Mouse (Mus musculus) liver, adult (tissue): ENCODE results near the gene Zbtb40.

Experiments used
- GATA4 ChIP-seq: IDR thresholded peaks from 2 replicates; pipeline ENCODE4 v1.6.1; 2014; ENCODE audit warnings: mild to moderate bottlenecking, low read length; ENCODE audit not compliant: insufficient replicate concordance

Gene Zbtb40

GRCm38 (mm10) chr4:137043799-137044198, 4.8 kb downstream of the Zbtb40 start:
- no peak for TF ChIP-seq GATA4

GRCm38 (mm10) chr4:137042039-137042438, 6.6 kb downstream of the Zbtb40 start:
- no peak for TF ChIP-seq GATA4

- TF ChIP-seq GATA4: no peak
Observed at GRCm38 (mm10) chr4:137041161-137041621, 7.4 kb downstream of the Zbtb40 start.

- no peak for TF ChIP-seq GATA4
Observed at GRCm38 (mm10) chr4:137039441-137039840, 9.2 kb downstream of the Zbtb40 start.

- no peak for TF ChIP-seq GATA4
Observed at GRCm38 (mm10) chr4:137038501-137038900, 10.1 kb downstream of the Zbtb40 start.

- TF ChIP-seq GATA4: no peak
Observed at GRCm38 (mm10) chr4:137038096-137038495, 10.5 kb downstream of the Zbtb40 start.

DNA sequence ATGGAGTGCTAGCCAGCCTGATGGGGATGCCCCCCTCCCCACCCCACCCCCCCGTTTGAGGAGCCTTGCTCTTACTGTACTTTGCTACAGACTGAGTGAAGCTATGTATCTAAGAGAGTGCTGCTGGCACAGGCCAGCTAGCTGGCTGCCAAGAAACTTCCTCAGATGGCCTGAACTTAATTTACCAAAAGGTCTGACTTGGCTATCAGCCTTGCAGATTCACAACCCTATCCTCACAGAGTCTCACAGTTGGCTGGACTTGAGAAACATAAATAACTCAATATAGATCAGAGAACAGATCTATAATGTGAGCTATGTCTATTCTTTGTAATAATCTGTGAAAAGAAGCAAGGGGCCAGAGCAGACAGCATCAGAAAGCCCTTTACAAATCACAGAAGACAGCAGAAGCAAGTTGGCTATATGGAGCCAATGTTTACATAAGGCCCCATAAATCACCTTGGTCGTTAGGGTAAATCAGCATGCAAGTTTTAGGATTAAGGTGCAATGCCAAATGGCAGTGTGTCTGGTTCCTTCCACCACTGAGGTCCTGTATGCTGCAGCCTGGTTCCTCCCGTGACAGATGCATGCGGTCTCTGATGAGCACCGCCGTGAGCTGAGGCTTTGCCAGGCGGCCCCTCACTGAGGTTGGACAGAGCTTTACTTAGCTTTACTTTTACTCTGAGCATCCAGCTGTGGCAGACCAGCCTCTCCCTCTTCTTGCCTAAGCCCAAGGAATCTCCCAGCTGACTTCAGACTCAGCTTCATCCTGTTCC, 15.3 kb downstream of the Zbtb40 start:
- TF ChIP-seq GATA4: no peak

DNA sequence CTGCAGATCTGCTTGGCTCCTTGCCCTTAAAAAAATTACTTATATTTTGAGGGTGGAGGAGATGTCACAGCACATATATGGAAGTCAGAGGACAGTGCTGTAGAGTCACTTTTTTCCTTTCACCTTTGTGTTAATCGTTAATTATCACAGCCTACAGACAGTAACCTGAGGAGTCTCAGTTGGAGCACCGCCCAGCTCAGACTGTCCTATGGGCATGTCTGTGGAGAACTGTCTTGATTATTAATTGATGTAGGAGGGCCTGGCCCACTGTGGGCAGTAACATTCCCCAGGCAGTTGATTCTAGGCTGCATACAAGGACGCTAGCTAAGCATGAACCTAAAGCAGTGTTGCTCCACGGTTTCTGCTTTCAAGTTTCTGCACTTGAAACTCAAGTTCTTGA, 16.1 kb downstream of the Zbtb40 start:
- no peak for TF ChIP-seq GATA4

DNA sequence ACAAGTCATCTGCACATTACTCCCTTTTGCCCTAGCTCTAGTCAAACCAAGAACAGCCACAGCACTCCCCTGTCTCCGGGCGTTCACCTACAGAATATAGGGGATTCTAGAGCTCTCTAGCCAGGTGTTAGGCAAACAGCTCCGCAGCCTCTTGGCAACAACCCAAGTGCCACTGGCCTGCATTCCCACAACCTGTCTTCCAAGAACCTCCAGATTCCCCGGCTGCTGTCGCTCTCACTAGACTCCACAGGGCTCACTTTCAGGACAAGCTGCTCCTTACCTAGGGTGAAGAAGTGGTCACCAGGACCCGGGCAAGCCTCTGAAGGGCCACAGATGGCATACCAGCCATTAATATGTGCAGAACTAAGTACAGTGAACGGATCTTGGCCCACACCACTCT, 17.3 kb downstream of the Zbtb40 start:
- TF ChIP-seq GATA4: no peak

DNA sequence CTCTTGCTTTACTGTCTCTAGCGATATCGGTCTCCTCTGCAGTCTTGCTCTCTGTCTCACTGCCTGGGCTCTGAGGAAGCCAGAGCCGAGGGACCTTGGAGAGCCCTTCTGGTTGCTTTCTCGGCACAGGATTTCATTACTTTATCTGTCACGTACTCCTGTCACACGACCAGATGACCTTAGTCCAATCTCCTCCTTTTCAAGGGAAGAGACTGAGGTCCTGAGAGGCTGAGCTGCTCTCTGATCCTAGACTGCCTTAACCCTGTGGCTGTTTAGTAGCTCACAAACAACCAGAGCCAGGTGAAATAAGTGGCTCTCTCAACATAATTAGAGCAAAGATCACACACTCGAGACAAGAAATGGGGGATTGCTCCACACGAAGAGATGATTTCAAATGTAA, 19.3 kb downstream of the Zbtb40 start:
- no peak for TF ChIP-seq GATA4

GRCm38 (mm10) chr4:137027051-137027450, 21.6 kb downstream of the Zbtb40 start:
- TF ChIP-seq GATA4: no peak

DNA sequence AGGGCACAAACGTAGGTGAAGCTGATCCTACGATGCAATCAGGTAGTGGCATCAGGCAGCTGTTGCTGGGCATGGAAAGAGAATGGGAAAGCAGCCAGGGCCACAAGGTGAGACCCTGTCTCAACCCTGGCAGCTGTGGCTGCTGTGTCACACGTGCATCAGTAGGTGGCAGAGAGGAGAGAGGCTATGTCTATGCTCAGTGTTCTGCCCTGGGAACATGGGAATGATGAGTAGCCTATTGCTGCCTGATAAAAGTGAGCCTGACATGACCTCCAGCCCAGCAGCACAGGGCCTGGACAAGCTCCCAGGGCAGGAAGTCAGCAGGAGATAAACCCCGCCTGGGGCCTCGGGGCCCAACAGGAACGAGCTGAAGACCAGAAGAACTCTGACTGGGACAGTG, 23.0 kb downstream of the Zbtb40 start:
- peak; percentile 77; the same call in 1 of the 2 replicates for TF ChIP-seq GATA4

- no peak for TF ChIP-seq GATA4
Observed at GRCm38 (mm10) chr4:137025133-137025532, 23.5 kb downstream of the Zbtb40 start.

DNA sequence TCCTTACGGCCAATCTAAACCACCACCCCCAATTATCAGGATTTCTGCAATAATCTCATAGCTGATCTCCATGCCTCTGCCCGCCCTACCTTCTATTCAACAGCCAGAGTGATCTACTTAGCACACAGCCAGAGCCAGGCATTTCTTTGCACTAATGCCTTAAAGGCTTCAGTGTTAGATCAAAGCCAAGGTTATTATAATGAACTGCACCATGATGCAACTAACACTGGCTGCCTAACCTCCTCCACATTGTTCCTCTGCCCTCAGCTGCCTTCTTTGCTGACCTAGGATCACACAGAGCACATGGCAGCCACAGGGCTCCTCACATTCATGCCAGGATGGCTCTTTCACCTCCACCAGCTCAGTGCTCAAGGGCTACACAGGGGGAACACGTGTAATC, 28.5 kb downstream of the Zbtb40 start:
- no peak for TF ChIP-seq GATA4

- TF ChIP-seq GATA4: no peak
Observed at GRCm38 (mm10) chr4:137015934-137016333, 32.7 kb downstream of the Zbtb40 start.

- TF ChIP-seq GATA4: no peak
Observed at GRCm38 (mm10) chr4:137015476-137015856, 33.1 kb downstream of the Zbtb40 start.
